Mouse (Mus musculus) kidney, adult 2 months (tissue): ENCODE results near the gene Park7.

Experiments used
- CTCF ChIP-seq: fragments of 200-500 bp; conservative IDR thresholded peaks from 2 replicates; pipeline ENCODE4 v1.5.1; 2011; ENCODE audit warnings: low read depth, mild to moderate bottlenecking, control low read depth, low read length, moderate library complexity, mixed read lengths; ENCODE audit not compliant: insufficient read depth, insufficient read length
- POLR2A ChIP-seq: fragments of 200-500 bp; IDR thresholded peaks from one replicate; pipeline ENCODE4 v1.6.1; 2011; ENCODE audit warnings: low read depth, low read length, control low read depth

DNA sequence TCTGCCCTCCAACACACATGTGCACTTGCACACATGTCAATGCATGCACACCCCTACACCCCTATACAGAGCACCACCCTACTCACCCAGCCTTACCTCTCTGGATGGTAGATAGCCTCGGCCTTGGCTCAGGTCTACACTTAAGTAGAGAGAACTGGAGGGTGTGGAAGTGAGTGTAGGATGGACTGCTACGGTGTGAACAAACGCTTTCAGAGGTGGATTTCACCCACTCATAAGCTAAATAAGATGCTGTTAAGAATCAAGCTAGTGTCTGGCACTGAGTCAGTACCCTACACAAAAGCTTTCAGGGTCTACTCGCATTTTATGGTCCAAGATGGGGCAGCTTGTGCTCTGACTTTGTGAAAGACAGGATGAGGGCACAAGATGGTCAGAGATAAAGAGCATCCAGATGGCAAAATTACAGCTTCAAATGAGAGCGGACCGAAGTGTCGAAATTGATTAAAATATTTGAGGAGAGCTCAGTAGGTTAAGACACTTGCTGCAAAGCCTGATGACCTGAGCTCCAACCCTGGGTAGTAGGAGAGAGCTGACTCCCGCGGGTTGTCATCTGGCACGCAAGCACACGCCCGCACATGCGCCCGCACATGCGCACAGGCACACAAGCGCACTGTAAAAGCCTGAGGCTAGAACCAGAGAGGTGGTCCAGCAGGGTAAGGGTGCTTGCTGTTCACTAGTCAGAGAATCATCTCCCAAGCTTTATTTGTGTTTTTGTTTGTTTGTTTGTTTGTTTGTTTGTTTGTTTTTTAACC lies 23.2 kb upstream of the Park7 start:
- no peak for TF ChIP-seq POLR2A
- TF ChIP-seq CTCF: no peak
